Mouse (Mus musculus) cerebellum, postnatal 14 days (tissue): ENCODE measurements around the gene Stk11ip.

Experiments
- DNase-seq, 2 experiments: peaks; one replicate each; pipeline ENCODE4 v3.0.0; 2021; ENCODE audit warnings: mixed read lengths in 2 of 2

The Stk11ip gene

GRCm38 (mm10) chr1:75544351-75544750, 23.0 kb downstream of the Stk11ip start:
- DNase-seq = no peak

GRCm38 (mm10) chr1:75545965-75546956, 24.9 kb downstream of the Stk11ip start, which contains the start of gene Slc4a3:
Slc4a3 (plus strand) TSS chr1:75546266.
- peak; percentile 78 to 84 for DNase-seq

GRCm38 (mm10) chr1:75547351-75547750, 26.0 kb downstream of the Stk11ip start:
- DNase-seq = no peak

- DNase-seq = no peak
These were observed 26.8 kb downstream of the Stk11ip start for GRCm38 (mm10) chr1:75548083-75548482.

- DNase-seq = no peak
These were observed 27.5 kb downstream of the Stk11ip start for GRCm38 (mm10) chr1:75548871-75549270.

- DNase-seq = no peak
These were observed 28.3 kb downstream of the Stk11ip start for GRCm38 (mm10) chr1:75549289-75550279.

- no peak for DNase-seq
These were observed 29.3 kb downstream of the Stk11ip start for GRCm38 (mm10) chr1:75550586-75550985.

GRCm38 (mm10) chr1:75555680-75556079, 34.4 kb downstream of the Stk11ip start:
- no peak for DNase-seq

GRCm38 (mm10) chr1:75556143-75556781, 34.9 kb downstream of the Stk11ip start:
- no peak for DNase-seq

GRCm38 (mm10) chr1:75557041-75557440, 35.7 kb downstream of the Stk11ip start:
- no peak for DNase-seq

GRCm38 (mm10) chr1:75558388-75559178, 37.3 kb downstream of the Stk11ip start:
- DNase-seq = no peak

GRCm38 (mm10) chr1:75559212-75559925, 38.0 kb downstream of the Stk11ip start:
- DNase-seq = peak; percentile 98

- no peak for DNase-seq
These were observed 39.0 kb downstream of the Stk11ip start for GRCm38 (mm10) chr1:75560206-75560913.

GRCm38 (mm10) chr1:75561221-75561897, 40.0 kb downstream of the Stk11ip start:
- DNase-seq = peak; percentile 63 to 69

- peak in 1 of 2 experiments; percentile 59 for DNase-seq
These were observed 40.5 kb downstream of the Stk11ip start for GRCm38 (mm10) chr1:75561898-75562238.

GRCm38 (mm10) chr1:75564102-75564501, 42.8 kb downstream of the Stk11ip start:
- no peak for DNase-seq

GRCm38 (mm10) chr1:75564916-75565315, 43.6 kb downstream of the Stk11ip start:
- DNase-seq = no peak

GRCm38 (mm10) chr1:75565616-75566015, 44.3 kb downstream of the Stk11ip start:
- no peak for DNase-seq

GRCm38 (mm10) chr1:75570403-75570802, 49.1 kb downstream of the Stk11ip start:
- DNase-seq = no peak

GRCm38 (mm10) chr1:75572776-75573175, 51.4 kb downstream of the Stk11ip start:
- DNase-seq = peak; percentile 80 to 89
